Mouse (Mus musculus): ENCODE data around the gene Gm17402. TPM values are rescaled to one million over a fixed set of nuclear protein-coding genes. Genes with fewer than 3 reads are reported as not detected.

Gene Gm17402
- polyA plus RNA-seq, 1 experiment from 2014 or later, result not detected

GRCm38 (mm10) chr3:67351406-67352127 is 23.4 kb downstream of the Gm17402 start:
- H3K36me3 ChIP-seq, result no peaks in the 10 kb centered on the region; the same call in 1 of the 2 replicates
- H3K4me3 ChIP-seq, result no peak overlapping the region
- H3K27me3 ChIP-seq (ENCODE audit: low read depth, poor library complexity, severe bottlenecking), result no peaks in the 10 kb centered on the region
- 83% methylated on average over 12 of the region's 12 CpGs for WGBS
- H3K4me1 ChIP-seq, result no peaks in the 10 kb centered on the region
- no peak overlapping the region for H3K27ac ChIP-seq
- H3K9me3 ChIP-seq (replicated peaks), result no peaks in the 10 kb centered on the region
- no peak for DNase-seq (ENCODE audit: low spot score)

GRCm38 (mm10) chr3:67346674-67347073 is 28.3 kb downstream of the Gm17402 start:
- no peak for DNase-seq (ENCODE audit: low spot score)
- Histone ChIP-seq H3K27ac (no peak overlapping the region), H3K27me3 (ENCODE audit: low read depth, poor library complexity, severe bottlenecking) (no peaks in the 10 kb centered on the region), H3K4me1 (peaks cover 9% of the 10 kb centered on the region), H3K4me3 (no peak overlapping the region), H3K36me3 (no peaks in the 10 kb centered on the region), H3K9me3 (replicated peaks) (no peaks in the 10 kb centered on the region)
- WGBS, result 76% methylated on average over 2 of the region's 2 CpGs

DNA sequence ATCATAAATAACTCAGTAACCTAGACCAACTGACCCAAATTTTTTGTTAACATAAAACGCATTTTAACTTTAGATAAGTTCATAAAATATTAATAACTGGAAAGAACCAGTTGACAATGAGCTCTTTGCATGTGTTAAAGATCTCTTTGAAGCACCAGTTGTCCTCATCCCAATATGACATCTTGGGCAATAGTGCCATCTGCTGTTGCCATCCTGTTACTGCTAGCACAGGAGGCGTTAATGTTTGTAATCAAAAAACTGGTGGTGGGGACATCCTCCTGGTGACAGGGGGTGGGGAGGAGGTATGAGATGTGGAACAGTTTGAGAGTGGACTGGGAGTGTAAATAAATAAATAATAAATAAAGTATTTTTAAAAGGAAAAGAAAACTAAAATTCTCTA is 30.4 kb downstream of the Gm17402 start:
- 6% methylated on average over 2 of the region's 2 CpGs for WGBS
- H3K9me3 ChIP-seq (replicated peaks), result no peaks in the 10 kb centered on the region

GRCm38 (mm10) chr3:67343004-67343662 is 31.8 kb downstream of the Gm17402 start:
- Histone ChIP-seq H3K4me3 (no peak overlapping the region), H3K9me3 (replicated peaks) (no peaks in the 10 kb centered on the region), H3K27ac (no peak overlapping the region), H3K4me1 (peaks cover 19% of the 10 kb centered on the region), H3K27me3 (ENCODE audit: low read depth, poor library complexity, severe bottlenecking) (no peaks in the 10 kb centered on the region), H3K36me3 (no peaks in the 10 kb centered on the region)
- DNase-seq (ENCODE audit: low spot score), result peak; percentile 52
- WGBS, result 49% methylated on average over 5 of the region's 5 CpGs

More for the DNA sequence above, 30.4 kb downstream of the Gm17402 start:
- Histone ChIP-seq H3K4me3 (no peak overlapping the region), H3K27me3 (ENCODE audit: low read depth, poor library complexity, severe bottlenecking) (no peaks in the 10 kb centered on the region), H3K27ac (no peak overlapping the region), H3K36me3 (no peaks in the 10 kb centered on the region), H3K4me1 (peaks cover 15% of the 10 kb centered on the region)
- peak; percentile 59 for DNase-seq (ENCODE audit: low spot score)

- H3K4me3 ChIP-seq, result no peak overlapping the region
- H3K27ac ChIP-seq, result no peak overlapping the region
- H3K4me1 ChIP-seq, result peaks cover 32% of the 10 kb centered on the region
- 45% methylated on average over 7 of the region's 7 CpGs for WGBS
- no peaks in the 10 kb centered on the region for H3K36me3 ChIP-seq
- no peaks in the 10 kb centered on the region for H3K27me3 ChIP-seq (ENCODE audit: low read depth, poor library complexity, severe bottlenecking)
- no peaks in the 10 kb centered on the region for H3K9me3 ChIP-seq (replicated peaks)
- no peak for DNase-seq (ENCODE audit: low spot score)
Measured at GRCm38 (mm10) chr3:67340921-67341320, 34.0 kb downstream of the Gm17402 start.

DNA sequence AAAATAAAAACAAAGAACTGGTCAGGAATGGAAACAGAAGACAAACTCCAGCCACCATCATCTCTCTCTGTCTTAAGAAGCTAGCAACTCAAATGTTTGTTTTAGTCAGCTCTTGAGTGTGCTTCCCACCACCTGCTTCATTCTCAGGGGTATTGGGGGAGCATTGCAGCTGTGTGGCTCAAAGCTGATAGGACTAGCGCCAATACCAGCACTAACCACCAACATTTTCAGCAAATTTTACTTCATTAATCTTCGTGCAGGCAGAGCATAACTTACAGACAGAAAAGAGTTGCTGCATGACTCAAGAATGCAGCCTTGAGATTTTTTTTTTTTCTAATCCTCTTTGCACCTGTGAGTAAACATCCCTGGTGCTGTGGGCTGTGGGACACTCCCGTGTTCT is 35.4 kb downstream of the Gm17402 start:
- WGBS, result 75% methylated on average over 3 of the region's 3 CpGs
- Histone ChIP-seq H3K27ac (no peak overlapping the region), H3K4me3 (no peak overlapping the region), H3K27me3 (ENCODE audit: low read depth, poor library complexity, severe bottlenecking) (no peaks in the 10 kb centered on the region), H3K4me1 (peaks cover 42% of the 10 kb centered on the region), H3K36me3 (no peaks in the 10 kb centered on the region), H3K9me3 (replicated peaks) (no peaks in the 10 kb centered on the region)
- DNase-seq (ENCODE audit: low spot score), result no peak

DNA sequence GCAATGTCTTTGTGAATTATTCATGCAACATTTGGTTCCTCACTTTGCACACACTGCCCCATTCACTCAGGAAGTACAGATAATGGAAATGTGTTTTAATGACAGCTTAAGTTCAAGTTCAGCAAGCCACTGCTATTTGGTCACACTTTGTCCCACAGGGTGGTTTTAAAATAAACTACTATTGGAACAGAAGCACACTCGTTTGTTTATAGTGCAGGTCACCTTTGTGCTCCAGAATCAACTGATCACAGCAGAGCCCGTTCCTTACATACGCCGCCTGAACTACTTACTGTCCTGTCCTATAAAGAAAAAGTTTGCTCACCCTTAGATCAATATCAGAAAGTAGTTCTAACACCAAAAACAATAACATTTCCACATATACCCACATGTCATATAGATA is 52.5 kb downstream of the Gm17402 start:
- DNase-seq (ENCODE audit: low spot score), result no peak
- WGBS, result 87% methylated on average over 4 of the region's 4 CpGs
- Histone ChIP-seq H3K9me3 (replicated peaks) (no peaks in the 10 kb centered on the region), H3K36me3 (no peaks in the 10 kb centered on the region), H3K4me1 (0 out of 2 replicates have a peak, but pooled peaks cover 3% of the 10 kb centered on the region), H3K27ac (no peak overlapping the region), H3K27me3 (ENCODE audit: low read depth, poor library complexity, severe bottlenecking) (no peaks in the 10 kb centered on the region), H3K4me3 (no peak overlapping the region)

Other genes starting within 250 kb of the Gm17402 start
- gene Mlf1, start 1.1 kb downstream of the Gm17402 start, polyA plus RNA-seq (2016; fragmentation: Nextera tagmentation; extraction: Ambion mirVana), result 22.2 and 23.3 TPM in 2 replicates
- gene Gfm1, start 54.9 kb upstream of the Gm17402 start, polyA plus RNA-seq (2016; fragmentation: Nextera tagmentation; extraction: Ambion mirVana), result 61.9 and 63.4 TPM in 2 replicates
- gene Lxn, start 88.8 kb upstream of the Gm17402 start, polyA plus RNA-seq (2016; fragmentation: Nextera tagmentation; extraction: Ambion mirVana), result 70.5 and 97.8 TPM in 2 replicates
- gene Rarres1, start 140.4 kb upstream of the Gm17402 start, polyA plus RNA-seq (2016; fragmentation: Nextera tagmentation; extraction: Ambion mirVana), result 0.95 and 5.5 TPM in 2 replicates
- 59.7 and 61.5 TPM in 2 replicates for gene Mfsd1, start 207.6 kb upstream of the Gm17402 start, polyA plus RNA-seq (2016; fragmentation: Nextera tagmentation; extraction: Ambion mirVana)

Data from limb, embryonic 10.5 days (tissue).